Mouse (Mus musculus) testis, postnatal 10 days (tissue): ENCODE results near the gene Frmd4a.
"Not testable (repeated sequence)": the region's sequence is repeated elsewhere in the genome, so short reads cannot be mapped to it uniquely, and the experiment has no call there.

Experiments used
- DNase-seq: peaks from one replicate; pipeline ENCODE4 v3.0.0; 2021; ENCODE audit warnings: low spot score

Frmd4a gene

GRCm38 (mm10) chr2:4338290-4338689, 320.8 kb downstream of the Frmd4a start:
- DNase-seq = not testable (repeated sequence)

GRCm38 (mm10) chr2:4339128-4339527, 321.6 kb downstream of the Frmd4a start:
- DNase-seq = no peak

- DNase-seq = no peak
These were observed 322.2 kb downstream of the Frmd4a start for GRCm38 (mm10) chr2:4339530-4340218.

- DNase-seq = no peak
These were observed 322.9 kb downstream of the Frmd4a start for GRCm38 (mm10) chr2:4340378-4340777.

- DNase-seq = no peak
These were observed 323.6 kb downstream of the Frmd4a start for GRCm38 (mm10) chr2:4341141-4341540.

GRCm38 (mm10) chr2:4342005-4342404, 324.5 kb downstream of the Frmd4a start:
- no peak for DNase-seq

GRCm38 (mm10) chr2:4344411-4344810, 326.9 kb downstream of the Frmd4a start:
- no peak for DNase-seq

- DNase-seq = no peak
These were observed 328.7 kb downstream of the Frmd4a start for GRCm38 (mm10) chr2:4346232-4346631.

GRCm38 (mm10) chr2:4346953-4347352, 329.4 kb downstream of the Frmd4a start:
- DNase-seq = no peak

GRCm38 (mm10) chr2:4347782-4348181, 330.3 kb downstream of the Frmd4a start:
- DNase-seq = no peak

- DNase-seq = no peak
These were observed 331.0 kb downstream of the Frmd4a start for GRCm38 (mm10) chr2:4348509-4348908.

GRCm38 (mm10) chr2:4356812-4357384, 339.4 kb downstream of the Frmd4a start:
- DNase-seq = no peak

GRCm38 (mm10) chr2:4361981-4362834, 344.7 kb downstream of the Frmd4a start:
- DNase-seq = no peak

GRCm38 (mm10) chr2:4364908-4365307, 347.4 kb downstream of the Frmd4a start:
- no peak for DNase-seq

GRCm38 (mm10) chr2:4368544-4368943, 351.0 kb downstream of the Frmd4a start:
- no peak for DNase-seq

GRCm38 (mm10) chr2:4370499-4370898, 353.0 kb downstream of the Frmd4a start:
- no peak for DNase-seq

GRCm38 (mm10) chr2:4371341-4371740, 353.8 kb downstream of the Frmd4a start:
- no peak for DNase-seq

- no peak for DNase-seq
These were observed 361.3 kb downstream of the Frmd4a start for GRCm38 (mm10) chr2:4378844-4379243.

GRCm38 (mm10) chr2:4380435-4380834, 362.9 kb downstream of the Frmd4a start:
- DNase-seq = no peak

GRCm38 (mm10) chr2:4380926-4381325, 363.4 kb downstream of the Frmd4a start:
- no peak for DNase-seq

- no peak for DNase-seq
These were observed 369.0 kb downstream of the Frmd4a start for GRCm38 (mm10) chr2:4386468-4386867.

- DNase-seq = no peak
These were observed 371.8 kb downstream of the Frmd4a start for GRCm38 (mm10) chr2:4389330-4389729.

GRCm38 (mm10) chr2:4391091-4391490, 373.6 kb downstream of the Frmd4a start:
- DNase-seq = no peak
